Comparison of ENCODE assay signal across 8 mouse cellular contexts in the genomic region with DNA sequence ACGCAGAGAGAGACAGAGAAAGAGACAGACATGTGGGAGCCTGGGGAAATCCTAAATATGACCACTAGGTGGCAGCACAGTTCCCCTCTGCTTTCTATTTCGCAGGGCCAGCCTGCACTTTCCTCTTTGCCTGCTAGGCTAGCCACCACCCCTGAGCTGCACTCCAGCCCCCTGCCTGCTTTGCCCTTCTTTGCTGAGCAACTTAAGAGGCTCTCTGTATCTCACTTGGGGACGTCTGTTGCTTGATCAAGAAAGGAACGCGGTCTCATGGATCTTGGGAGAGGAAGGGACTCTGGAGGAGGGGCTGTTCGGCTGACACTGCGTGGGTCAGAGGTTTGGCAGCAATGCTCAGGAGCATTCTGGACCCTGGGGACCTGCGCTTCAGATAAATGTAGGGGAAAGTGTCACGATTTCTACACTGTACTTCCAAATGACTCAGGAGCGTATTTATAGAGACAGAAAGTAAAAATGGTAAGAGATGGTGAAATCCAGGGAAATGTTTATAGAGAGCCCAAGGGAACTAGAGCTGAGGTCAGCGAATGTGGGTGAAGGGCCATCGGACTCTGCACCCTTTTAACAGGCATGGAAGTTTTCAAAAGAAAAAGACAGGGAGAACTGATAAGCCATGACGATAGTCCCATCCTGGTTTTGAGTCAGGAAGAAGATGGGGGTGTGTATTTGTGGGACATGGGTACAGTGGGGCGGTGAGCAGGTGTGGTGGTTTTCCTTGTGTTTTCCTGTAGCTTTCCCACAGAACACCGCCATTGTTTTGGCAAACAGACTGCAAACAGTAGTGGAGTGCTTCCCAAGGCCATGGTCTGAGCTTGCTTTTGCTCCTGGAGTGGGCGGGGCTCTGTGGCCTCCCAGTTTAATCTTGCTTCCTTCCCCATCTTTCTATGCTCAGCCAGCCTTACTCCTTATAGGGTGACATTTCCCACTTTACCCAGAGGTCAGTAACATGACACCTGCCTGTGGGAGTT. TPM values are rescaled to one million over a fixed set of nuclear protein-coding genes. Genes with fewer than 3 reads are reported as not detected.
DNase-seq lines count a peak whose midpoint lies in the region; ATAC-seq and TF ChIP-seq lines count a peak whose summit lies in the region.

No protein-coding gene starts in this region.

- peak; percentile 62 for DNase-seq in MEL-GATA-1-ER (ENCODE audit: extremely low read depth, low read depth)
- peak; percentile 68 for DNase-seq in cerebellum, adult 8-10 months
- peak; percentile 83 for DNase-seq in forelimb bud, embryonic 11.5 days (ENCODE audit: low read depth, low spot score)
- peak; percentile 52 to 77 for DNase-seq in layer of hippocampus, adult 2 months (ENCODE audit: low spot score in 2 of 2)
- peak; percentile 91 for DNase-seq in lung, embryonic 14.5 days
- DNase-seq in testis, postnatal 14 days (ENCODE audit: low spot score): peak; percentile 69

- H3K9me3 ChIP-seq in lung, embryonic 14.5 days (ENCODE audit: low read depth, low read length): no peaks in the 10 kb centered on the region
- H3K9me3 ChIP-seq in neural tube, embryonic 15.5 days (replicated peaks): no peaks in the 10 kb centered on the region

- WGBS in lung, embryonic 14.5 days: 22% methylated on average over 16 of the region's 16 CpGs
- 34% methylated on average over 16 of the region's 16 CpGs for WGBS in neural tube, embryonic 15.5 days

- H3K27me3 ChIP-seq in lung, embryonic 14.5 days (ENCODE audit: insufficient read depth, low read length): no peaks in the 10 kb centered on the region
- no peaks in the 10 kb centered on the region for H3K27me3 ChIP-seq in neural tube, embryonic 15.5 days (replicated peaks)

- H3K4me3 ChIP-seq in layer of hippocampus, adult 2 months: peak overlapping the region; percentile 31
- no peak overlapping the region for H3K4me3 ChIP-seq in lung, embryonic 14.5 days (ENCODE audit: low read depth, low read length)
- peak overlapping the region; percentile 19; the same call in 1 of the 2 replicates for H3K4me3 ChIP-seq in neural tube, embryonic 15.5 days (replicated peaks)

- TF ChIP-seq CTCF in layer of hippocampus, adult 2 months (conservative IDR thresholded peaks at IDR 0.05): peak; percentile 98
- peak; percentile 96 for TF ChIP-seq CTCF in lung, embryonic 14.5 days (IDR thresholded peaks at IDR 0.05; ENCODE audit: low read depth)

- no peak overlapping the region for H3K9ac ChIP-seq in lung, embryonic 14.5 days
- no peak overlapping the region for H3K9ac ChIP-seq in neural tube, embryonic 15.5 days (replicated peaks)

- no peaks in the 10 kb centered on the region for H3K4me1 ChIP-seq in lung, embryonic 14.5 days (ENCODE audit: insufficient read depth)
- H3K4me1 ChIP-seq in neural tube, embryonic 15.5 days: peaks cover 4% of the 10 kb centered on the region

- H3K36me3 ChIP-seq in lung, embryonic 14.5 days (ENCODE audit: insufficient read depth): no peaks in the 10 kb centered on the region
- no peaks in the 10 kb centered on the region for H3K36me3 ChIP-seq in neural tube, embryonic 15.5 days

- ATAC-seq in hematopoietic stem cell, adult 5-6 weeks (replicated peaks in 1 of 2; ENCODE audit: insufficient read depth in 1 of 2, low FRiP score in 2 of 2, low TSS enrichment in 1 of 2, low read depth in 1 of 2, poor library complexity in 2 of 2, severe bottlenecking in 2 of 2): peak; percentile 91 to 94
- peak; percentile 63; the same call in 1 of the 2 replicates for ATAC-seq in lung, embryonic 14.5 days (ENCODE audit: insufficient read depth)
- peak; percentile 69; the same call in 1 of the 2 replicates for ATAC-seq in neural tube, embryonic 15.5 days (ENCODE audit: low FRiP score)

- peak overlapping the region; percentile 40 for H3K4me2 ChIP-seq in lung, embryonic 14.5 days
- H3K4me2 ChIP-seq in neural tube, embryonic 15.5 days: peak overlapping the region; percentile 49

- H3K27ac ChIP-seq in layer of hippocampus, adult 2 months: no peak overlapping the region
- no peak overlapping the region for H3K27ac ChIP-seq in lung, embryonic 14.5 days (ENCODE audit: low read depth)
- H3K27ac ChIP-seq in neural tube, embryonic 15.5 days (replicated peaks): no peak overlapping the region

RNA-seq across cellular contexts. Expression of gene Mesp1, which starts 12.7 kb away (rescaled TPM):
- not detected in 2 replicates for total RNA-seq in hematopoietic stem cell, adult 5-6 weeks (2017)
- under 1 TPM in 1 of 2 experiments, not detected in 1; 0.64 TPM for total RNA-seq in layer of hippocampus, adult 2 months (2021)
- not detected in 2 replicates for polyA plus RNA-seq in lung, embryonic 14.5 days (2014; fragmentation: Nextera tagmentation; extraction: Ambion mirVana)
- polyA plus RNA-seq in neural tube, embryonic 15.5 days (2015; fragmentation: Nextera tagmentation; extraction: Ambion mirVana): not detected in 2 replicates

RNA-seq across cellular contexts. Expression of gene Mesp2, which starts 29.6 kb away (rescaled TPM):
- 0.63 TPM in 1 of 2 replicates, not detected in the other for total RNA-seq in hematopoietic stem cell, adult 5-6 weeks (2017)
- total RNA-seq in layer of hippocampus, adult 2 months (2021): 1 to 10 TPM; 1.4 to 2.1 TPM
- polyA plus RNA-seq in lung, embryonic 14.5 days (2014; fragmentation: Nextera tagmentation; extraction: Ambion mirVana): 0.19 and 0.28 TPM in 2 replicates
- polyA plus RNA-seq in neural tube, embryonic 15.5 days (2015; fragmentation: Nextera tagmentation; extraction: Ambion mirVana): 1.2 and 1.6 TPM in 2 replicates

RNA-seq across cellular contexts. Expression of gene Wdr93, which starts 38.0 kb away (rescaled TPM):
- not detected in 2 replicates for total RNA-seq in hematopoietic stem cell, adult 5-6 weeks (2017)
- under 1 TPM in 1 of 2 experiments, not detected in 1; 0.36 TPM for total RNA-seq in layer of hippocampus, adult 2 months (2021)
- polyA plus RNA-seq in lung, embryonic 14.5 days (2014; fragmentation: Nextera tagmentation; extraction: Ambion mirVana): 0.16 and 0.17 TPM in 2 replicates
- polyA plus RNA-seq in neural tube, embryonic 15.5 days (2015; fragmentation: Nextera tagmentation; extraction: Ambion mirVana): 0.19 and 0.34 TPM in 2 replicates

RNA-seq across cellular contexts. Expression of gene Pex11a, which starts 38.0 kb away (rescaled TPM):
- total RNA-seq in hematopoietic stem cell, adult 5-6 weeks (2017): 4.9 and 5.6 TPM in 2 replicates
- total RNA-seq in layer of hippocampus, adult 2 months (2021): 10 to 100 TPM; 12.1 to 13.2 TPM
- polyA plus RNA-seq in lung, embryonic 14.5 days (2014; fragmentation: Nextera tagmentation; extraction: Ambion mirVana): 12.0 and 12.1 TPM in 2 replicates
- 11.7 and 12.7 TPM in 2 replicates for polyA plus RNA-seq in neural tube, embryonic 15.5 days (2015; fragmentation: Nextera tagmentation; extraction: Ambion mirVana)

RNA-seq across cellular contexts. Expression of gene Plin1, which starts 48.2 kb away (rescaled TPM):
- total RNA-seq in hematopoietic stem cell, adult 5-6 weeks (2017): not detected in 2 replicates
- under 1 TPM; 0.26 to 0.27 TPM for total RNA-seq in layer of hippocampus, adult 2 months (2021)
- polyA plus RNA-seq in lung, embryonic 14.5 days (2014; fragmentation: Nextera tagmentation; extraction: Ambion mirVana): not detected in 2 replicates
- polyA plus RNA-seq in neural tube, embryonic 15.5 days (2015; fragmentation: Nextera tagmentation; extraction: Ambion mirVana): 0.05 TPM in 1 of 2 replicates, not detected in the other
